Mouse (Mus musculus) ovary, postnatal 36 days (tissue): ENCODE results near the gene Ubfd1.
"Not testable (repeated sequence)": the region's sequence is repeated elsewhere in the genome, so short reads cannot be mapped to it uniquely, and the experiment has no call there.

Experiments
- DNase-seq: peaks from one replicate; pipeline ENCODE4 v3.0.0; 2022; ENCODE audit warnings: low spot score, mixed read lengths

Gene Ubfd1

DNA sequence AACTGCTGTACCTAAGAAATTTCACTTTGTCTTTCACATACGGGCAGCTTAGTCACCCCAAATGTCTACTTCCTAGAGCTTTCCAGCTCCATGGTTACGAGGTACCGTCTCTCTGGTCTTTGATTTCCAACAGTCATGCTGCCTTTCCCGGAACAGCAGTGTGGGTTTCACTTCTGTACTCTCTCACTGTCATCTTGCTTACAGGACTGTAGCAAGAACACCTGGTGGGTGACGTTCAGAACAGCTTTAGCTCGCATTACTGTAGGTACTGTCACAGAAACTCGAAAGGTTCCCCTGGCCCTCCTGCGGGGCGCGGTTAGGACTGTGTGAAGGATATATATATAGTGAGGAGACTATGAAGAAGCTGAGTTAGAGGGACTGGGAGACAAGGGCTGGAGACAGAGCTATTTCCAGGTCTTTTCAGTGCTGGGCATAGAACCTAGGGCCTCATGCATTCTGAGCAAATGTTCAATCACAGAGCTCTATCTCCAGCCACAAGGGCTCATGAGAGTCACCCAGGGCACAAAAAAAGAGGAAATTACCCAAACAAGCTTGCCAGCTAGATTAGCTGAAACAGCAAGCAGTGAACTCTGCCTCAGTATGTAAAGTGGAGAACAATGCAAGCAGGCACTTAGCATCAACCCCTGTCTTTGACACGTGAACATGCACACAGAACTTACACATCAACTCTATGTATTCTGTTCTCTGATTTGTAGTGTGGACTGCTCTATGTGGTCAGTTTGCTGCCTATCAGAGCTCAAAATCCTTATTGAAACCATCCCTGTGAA lies 20.4 kb downstream of the Ubfd1 start:
- no peak for DNase-seq

DNA sequence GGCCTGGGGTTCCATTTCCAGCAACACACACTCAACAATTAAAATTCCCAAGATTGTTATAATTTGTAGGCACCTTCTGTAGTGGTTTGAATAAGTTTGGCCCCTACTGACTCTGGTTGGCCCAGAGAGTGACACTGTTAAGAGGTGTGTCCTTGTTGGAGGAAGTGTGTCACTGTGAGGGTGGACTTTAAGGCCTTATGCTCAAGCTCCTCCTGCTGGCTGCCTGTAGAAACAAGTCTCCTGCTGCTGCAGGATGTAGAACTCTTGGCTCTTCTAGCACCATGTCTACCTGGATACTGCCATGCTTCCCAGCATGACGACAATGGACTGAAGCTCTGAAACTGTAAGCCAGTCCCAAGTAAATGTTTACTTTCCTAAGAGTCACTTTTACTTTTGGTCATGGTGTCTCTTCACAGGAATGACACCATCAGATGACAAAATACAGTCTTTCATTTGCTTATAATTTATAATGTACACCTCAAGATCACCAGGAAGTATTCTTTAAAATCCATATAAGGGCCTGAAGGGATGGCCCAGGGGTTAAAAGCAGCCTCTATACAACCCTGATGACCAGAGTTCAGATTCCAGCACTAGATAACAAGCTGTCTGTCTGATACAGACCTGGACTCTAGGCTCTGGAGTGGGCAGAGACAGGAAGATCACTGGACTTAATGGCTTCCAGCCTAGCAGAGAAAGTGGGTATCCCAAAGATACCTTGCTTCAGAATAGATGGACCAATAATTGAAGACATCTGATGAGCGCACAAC lies 27.8 kb downstream of the Ubfd1 start:
- no peak for DNase-seq

DNA sequence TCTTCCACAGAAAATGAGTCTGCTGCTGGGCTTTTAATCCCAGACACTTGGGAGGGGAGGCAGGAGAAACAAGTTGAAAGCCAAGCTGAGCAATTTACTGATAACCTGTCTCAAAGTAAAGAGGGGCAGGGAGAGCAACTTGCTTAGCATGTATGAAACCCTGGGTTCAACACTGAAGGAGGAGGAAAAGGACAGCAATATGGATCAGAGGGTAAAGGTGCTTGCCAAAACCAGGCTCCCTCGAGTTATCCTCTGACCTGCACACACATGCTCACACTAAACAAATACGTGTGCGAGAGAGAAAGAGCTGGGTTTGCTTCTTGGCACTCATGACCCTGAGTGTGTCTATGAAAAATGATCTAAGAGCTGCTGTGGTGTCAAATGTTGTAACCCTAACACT lies 31.0 kb downstream of the Ubfd1 start:
- no peak for DNase-seq

DNA sequence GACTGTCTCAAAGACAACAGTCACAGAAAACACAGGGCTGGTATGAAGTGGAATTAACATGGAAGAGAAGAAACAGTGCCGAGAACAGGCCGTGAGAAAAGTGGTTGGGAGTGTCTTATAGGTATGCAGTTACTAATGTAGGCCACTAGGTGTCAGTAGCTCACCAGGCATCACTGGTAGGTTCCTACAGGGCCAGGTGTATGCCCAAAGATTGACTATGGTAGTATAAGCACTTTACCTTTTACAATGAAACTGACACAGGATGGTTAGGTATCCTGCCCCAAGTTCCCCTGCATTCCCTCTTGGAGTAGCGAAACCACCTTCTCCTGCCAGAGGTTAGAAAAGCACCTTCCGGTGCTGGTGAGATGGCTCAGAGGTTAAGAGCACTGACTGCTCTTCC lies 32.2 kb downstream of the Ubfd1 start:
- no peak for DNase-seq

DNA sequence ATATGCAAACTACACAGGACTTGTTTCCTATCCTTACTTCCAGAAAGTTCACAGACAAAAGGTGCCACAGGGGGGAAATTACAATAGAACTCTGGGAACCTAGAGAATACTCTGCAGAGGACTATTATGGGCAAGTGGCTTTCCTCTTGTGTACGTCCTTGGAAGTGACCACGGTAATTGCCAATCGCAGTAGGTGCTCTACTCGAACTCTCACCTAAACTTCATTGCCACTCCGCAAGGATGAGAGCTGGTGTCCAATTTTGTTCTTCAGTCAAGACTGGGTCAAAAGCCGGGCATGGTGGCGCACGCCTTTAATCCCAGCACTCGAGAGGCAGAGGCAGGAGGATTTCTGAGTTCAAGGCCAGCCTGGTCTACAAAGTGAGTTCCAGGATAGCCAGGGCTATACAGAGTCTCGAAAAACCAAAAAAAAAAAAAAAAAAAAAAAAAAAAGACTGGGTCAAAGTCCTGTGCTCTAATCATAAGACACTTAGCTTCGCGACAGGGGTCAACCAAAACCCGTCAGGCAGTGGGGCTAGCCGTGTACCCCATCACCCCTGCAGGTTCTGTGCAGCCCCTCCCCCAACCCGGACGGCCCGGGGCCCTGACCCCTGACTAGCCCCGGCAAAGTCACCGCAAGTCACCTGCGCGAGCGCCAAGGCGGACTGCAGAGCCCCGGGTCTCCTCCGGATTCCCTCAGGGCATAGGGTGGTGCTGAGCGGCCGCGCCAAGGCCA lies 34.2 kb downstream of the Ubfd1 start:
- DNase-seq, result not testable (repeated sequence)

DNA sequence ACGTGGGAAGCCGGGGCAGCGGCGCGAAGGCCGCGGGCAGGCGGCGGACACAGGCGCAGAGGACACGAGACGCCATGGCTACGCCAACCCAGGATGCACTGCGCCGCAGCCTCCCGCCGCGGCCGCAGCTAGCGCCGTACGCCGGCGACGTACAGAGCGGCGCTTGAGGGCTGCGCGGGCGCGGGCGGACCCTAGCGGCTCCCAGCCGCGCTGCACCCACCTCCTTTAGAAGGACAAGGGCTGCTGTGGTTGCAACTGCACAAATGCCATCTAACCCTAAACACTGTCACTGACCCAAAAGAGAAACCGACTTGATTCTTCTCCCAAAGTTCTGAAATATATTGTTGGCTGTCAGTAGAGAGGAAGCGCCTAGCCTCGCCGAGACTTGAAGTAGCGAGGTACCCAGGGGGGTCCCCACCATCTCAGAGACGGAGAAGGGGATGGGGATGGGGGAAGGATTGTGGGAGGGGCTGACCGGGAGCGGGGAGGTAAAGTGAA lies 34.8 kb downstream of the Ubfd1 start, which contains the start of gene Ndufab1:
Ndufab1 (minus strand) TSS at position 140 of the 498 bp plus-strand sequence.
- DNase-seq, result peak; percentile 86

DNA sequence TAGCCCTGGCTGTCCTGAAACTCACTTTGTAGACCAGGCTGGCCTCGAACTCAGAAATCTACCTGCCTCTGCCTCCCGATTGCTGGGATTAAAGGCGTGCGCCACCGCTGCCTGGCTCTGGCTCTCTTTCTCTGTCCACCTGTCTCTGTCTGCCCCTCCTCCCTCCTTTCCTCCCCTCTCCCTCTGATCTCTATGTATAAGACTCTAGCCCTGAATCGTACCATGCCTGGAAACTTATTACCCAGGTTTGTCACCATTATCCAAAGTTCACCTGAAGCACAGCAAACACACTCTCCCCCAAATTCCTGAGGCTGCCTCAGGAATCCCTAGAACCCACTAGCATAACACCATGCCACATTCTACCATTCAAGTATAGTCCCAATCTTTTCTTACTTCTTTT lies 41.2 kb downstream of the Ubfd1 start:
- DNase-seq, result no peak

DNA sequence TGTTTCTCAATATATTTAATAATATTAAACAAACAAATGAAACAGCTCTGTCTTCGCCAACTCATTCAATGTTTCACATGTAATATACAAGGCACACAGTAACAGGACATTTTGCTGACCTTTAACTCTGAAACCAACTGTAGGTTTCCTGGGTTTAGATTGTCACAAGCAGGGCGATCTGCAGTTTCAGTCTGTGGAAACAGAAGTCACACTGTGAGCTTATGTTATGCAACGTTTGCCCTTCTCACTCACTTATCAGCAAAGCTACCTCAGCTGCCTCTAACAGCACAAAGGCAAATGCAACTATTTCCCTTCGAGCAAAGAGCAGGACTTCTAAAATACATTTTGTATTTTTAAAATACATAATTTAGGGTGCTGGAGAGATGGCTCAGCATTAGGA lies 56.5 kb downstream of the Ubfd1 start:
- no peak for DNase-seq

DNA sequence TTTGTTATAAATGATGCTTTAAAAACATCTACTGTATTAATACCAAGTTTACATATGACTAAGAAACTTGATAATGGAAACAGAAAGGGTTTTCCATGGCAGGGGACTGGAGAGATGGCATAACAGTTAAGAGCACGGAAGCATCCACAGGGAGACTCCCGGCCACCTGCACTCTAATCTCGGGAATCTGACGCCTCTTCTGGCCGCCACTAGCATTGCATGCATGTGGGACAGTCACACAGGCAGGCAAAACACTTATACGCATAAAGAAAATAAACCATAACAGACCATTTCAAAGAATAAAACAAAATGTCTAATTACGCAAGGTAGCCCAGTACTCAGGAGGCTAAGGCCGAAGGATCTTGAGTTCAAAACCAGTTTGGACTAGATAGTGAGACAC lies 58.7 kb downstream of the Ubfd1 start:
- DNase-seq, result no peak

DNA sequence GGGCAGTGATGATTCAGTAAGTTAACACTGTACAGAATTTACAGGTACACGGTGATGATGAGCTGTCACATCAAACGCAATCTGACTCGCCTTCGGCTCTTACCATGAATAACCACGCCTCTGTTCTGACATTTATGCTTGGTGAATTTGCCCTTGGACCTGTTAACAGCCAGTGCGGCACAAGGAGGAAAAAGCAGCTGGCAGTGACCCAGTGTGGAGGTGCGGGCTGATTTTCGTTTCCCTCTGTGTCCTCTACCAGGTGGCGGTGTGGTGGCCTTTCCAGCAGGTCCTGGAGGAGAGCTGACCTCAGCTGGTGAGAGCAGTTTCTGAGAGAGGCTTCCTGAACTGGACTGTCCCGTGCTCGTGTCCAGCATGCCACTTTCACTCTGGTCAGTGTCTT lies 60.0 kb downstream of the Ubfd1 start:
- no peak for DNase-seq
